Mouse (Mus musculus) adrenal gland, postnatal 4 days (tissue): Measurements from ENCODE around the gene Mcidas. TPM values are rescaled to one million over a fixed set of nuclear protein-coding genes. Genes with fewer than 3 reads are reported as not detected.

Experiments used
- microRNA-seq: library from miRNA; unstranded; fragments of <30 nt; microRNA quantifications from one replicate; pipeline ENCODE4 v1.2.0, GENCODE M21; 2021
- total RNA-seq, 2 experiments: library from RNA; stranded (reverse); gene quantifications; 2 replicates each; pipeline ENCODE4 v1.2.3; 2021

The Mcidas gene
- total RNA-seq, 2 experiments from 2014 or later: not detected

Small RNA genes lying within 50 kb of the gene (microRNA-seq; reads per million reads assigned to microRNA genes)
- gene Mir449a (81.8 reads per million, percentile 43 among the genes with 10 or more reads in this experiment), gene Mir449b (not detected), gene Mir449c (1.3 reads per million)

Other genes starting within 250 kb of the Mcidas start
- 100 to 1,000 TPM; 194 to 213 TPM for gene Plpp1, start 193.1 kb upstream of the Mcidas start, total RNA-seq
- 10 to 100 TPM; 46.0 to 56.6 TPM for gene Mtrex, start 66.4 kb upstream of the Mcidas start, total RNA-seq
- 10 to 100 TPM; 15.2 to 15.3 TPM for gene Dhx29, start 66.4 kb upstream of the Mcidas start, total RNA-seq
- under 1 TPM; 0.62 to 0.71 TPM for gene Ccno, start 6.0 kb upstream of the Mcidas start, total RNA-seq
- gene Cdc20b, start 41.3 kb downstream of the Mcidas start, total RNA-seq: not detected
- 10 to 100 TPM; 92.5 to 98.1 TPM for gene Gpx8, start 52.6 kb downstream of the Mcidas start, total RNA-seq
- 1 to 10 TPM in 1 of 2 experiments, under 1 TPM in 1; 0.59 to 1.7 TPM for gene Gzma, start 107.1 kb downstream of the Mcidas start, total RNA-seq
- 10 to 100 TPM; 11.7 to 14.6 TPM for gene Esm1, start 215.8 kb downstream of the Mcidas start, total RNA-seq
- not detected for gene Gzmk, start 232.1 kb downstream of the Mcidas start, total RNA-seq